Mouse (Mus musculus) cerebellum, adult 2 months (tissue): Measurements from ENCODE around the gene Tango2.

Experiments used
- CTCF ChIP-seq: fragments of 200-500 bp; IDR thresholded peaks from 2 replicates; pipeline ENCODE4 v1.5.1; 2011; ENCODE audit warnings: low read depth, mild to moderate bottlenecking, control low read depth, low read length, moderate library complexity, borderline replicate concordance; ENCODE audit not compliant: insufficient read depth
- POLR2A ChIP-seq: fragments of 200-500 bp; IDR thresholded peaks from 2 replicates; pipeline ENCODE4 v1.6.1; 2011; ENCODE audit warnings: low read length, control low read depth, borderline replicate concordance; ENCODE audit not compliant: insufficient read depth

GRCm38 (mm10) chr16:18258221-18258620, 89.7 kb downstream of the Tango2 start, which contains the start of gene Gm49776:
- TF ChIP-seq POLR2A (no peak), CTCF (no peak)
